Mouse (Mus musculus) gastrocnemius, postnatal 36 days (tissue): ENCODE results near the gene Nt5m. TPM values are rescaled to one million over a fixed set of nuclear protein-coding genes. Genes with fewer than 3 reads are reported as not detected.

ENCODE experiments used
- DNase-seq, 2 experiments: peaks; one replicate each; pipeline ENCODE4 v3.0.0; 2022
- intact Hi-C: fragments of 180-260 bp; cut with DNase I; formaldehyde crosslinking; loops from one replicate; pipeline ENCODE4 v1.15.1; 2025
- total RNA-seq, 2 experiments: library from RNA; stranded (reverse); gene quantifications; 2 replicates each; pipeline ENCODE4 v1.2.3; 2021

Gene Nt5m
- total RNA-seq, 2 experiments from 2014 or later = 18.0 to 18.6 TPM

- intact Hi-C loops = no loop called here
- peak in 1 of 2 experiments; percentile 13 for DNase-seq
These were observed 60.8 kb downstream of the Nt5m start for GRCm38 (mm10) chr11:59899711-59900685.

- intact Hi-C loops = no loop called here
- DNase-seq = no peak
These were observed 61.7 kb downstream of the Nt5m start for GRCm38 (mm10) chr11:59900995-59901394.

- intact Hi-C loops = no loop called here
- peak in 1 of 2 experiments; percentile 43 for DNase-seq
These were observed 62.9 kb downstream of the Nt5m start for GRCm38 (mm10) chr11:59902045-59902726.

- no peak for DNase-seq
- intact Hi-C loops = no loop called here
These were observed 67.4 kb downstream of the Nt5m start for GRCm38 (mm10) chr11:59906521-59907123.

- intact Hi-C loops = no loop called here
- DNase-seq = no peak
These were observed 69.2 kb downstream of the Nt5m start for GRCm38 (mm10) chr11:59908446-59908845.

GRCm38 (mm10) chr11:59910586-59910985 lies 71.3 kb downstream of the Nt5m start:
- DNase-seq = no peak
- intact Hi-C loops = no loop called here

- no peak for DNase-seq
- intact Hi-C loops = no loop called here
These were observed 72.3 kb downstream of the Nt5m start for GRCm38 (mm10) chr11:59911523-59911922.

GRCm38 (mm10) chr11:59913702-59914101 lies 74.5 kb downstream of the Nt5m start:
- DNase-seq = no peak
- intact Hi-C loops = no loop called here

- no peak for DNase-seq
- intact Hi-C loops = no loop called here
These were observed 78.8 kb downstream of the Nt5m start for GRCm38 (mm10) chr11:59918014-59918413.

- intact Hi-C loops = no loop called here
- no peak for DNase-seq
These were observed 80.2 kb downstream of the Nt5m start for GRCm38 (mm10) chr11:59919401-59919800.

- DNase-seq = no peak
- intact Hi-C loops = no loop called here
These were observed 81.1 kb downstream of the Nt5m start for GRCm38 (mm10) chr11:59920331-59920730.

GRCm38 (mm10) chr11:59921265-59921664 lies 82.0 kb downstream of the Nt5m start:
- intact Hi-C loops = no loop called here
- DNase-seq = no peak

- no peak for DNase-seq
- intact Hi-C loops = no loop called here
These were observed 90.8 kb downstream of the Nt5m start for GRCm38 (mm10) chr11:59930031-59930430.

Other genes starting within 250 kb of the Nt5m start
- not detected for gene Olfr223, start 246.2 kb upstream of the Nt5m start, total RNA-seq
- 10 to 100 TPM; 65.7 to 76.2 TPM for gene Mprip, start 178.1 kb upstream of the Nt5m start, total RNA-seq
- not detected for gene Pld6, start 51.8 kb upstream of the Nt5m start, total RNA-seq
- 10 to 100 TPM; 41.9 to 43.6 TPM for gene Flcn, start 29.4 kb upstream of the Nt5m start, total RNA-seq
- 10 to 100 TPM; 67.6 to 78.1 TPM for gene Cops3, start 391 bp downstream of the Nt5m start, total RNA-seq
- gene Med9, start 108.8 kb downstream of the Nt5m start, total RNA-seq = 10 to 100 TPM; 15.3 to 17.9 TPM
- 1 to 10 TPM; 1.3 to 2.1 TPM for gene Rasd1, start 125.5 kb downstream of the Nt5m start, total RNA-seq
- 1 to 10 TPM; 4.7 to 5.7 TPM for gene Pemt, start 207.0 kb downstream of the Nt5m start, total RNA-seq